Mouse (Mus musculus) stomach, embryonic 14.5 days (tissue): ENCODE measurements around the gene Syne1. TPM values are rescaled to one million over a fixed set of nuclear protein-coding genes. Genes with fewer than 3 reads are reported as not detected.

Source experiments
- ATAC-seq: fragments of 200-750 bp; cut with Nextera tagmentation; 2 replicates; pipeline ENCODE4 v1.8.0; 2017; ENCODE audit warnings: low read depth, moderate TSS enrichment; ENCODE audit not compliant: insufficient number of reproducible peaks, insufficient read depth, low FRiP score
- H3K27ac ChIP-seq: fragments of 300-500 bp; sonication (generic); 2 replicates; pipeline ENCODE4 v1.5.1; 2014; ENCODE audit warnings: mild to moderate bottlenecking, low read length, moderate library complexity, mixed read lengths
- H3K27me3 ChIP-seq: fragments of 300-500 bp; sonication (generic); 2 replicates; pipeline ENCODE4 v1.6.1; 2014; ENCODE audit warnings: low read length, control low read depth, mixed read lengths; ENCODE audit not compliant: control insufficient read depth, insufficient read depth
- H3K36me3 ChIP-seq: fragments of 300-500 bp; sonication (generic); 2 replicates; pipeline ENCODE4 v1.6.1; 2014; ENCODE audit warnings: mild to moderate bottlenecking, control low read depth, low read length, moderate library complexity, mixed read lengths; ENCODE audit not compliant: control insufficient read depth, insufficient read depth
- H3K4me1 ChIP-seq: fragments of 300-500 bp; sonication (generic); 2 replicates; pipeline ENCODE4 v1.6.1; 2014; ENCODE audit warnings: low read length, control low read depth, mixed read lengths; ENCODE audit not compliant: control insufficient read depth, insufficient read depth
- H3K4me2 ChIP-seq: fragments of 300-500 bp; sonication (generic); replicated peaks from 2 replicates; pipeline ENCODE4 v1.6.1; 2014; ENCODE audit warnings: low read depth, low read length, control low read depth
- H3K4me3 ChIP-seq: fragments of 300-500 bp; sonication (generic); 2 replicates; pipeline ENCODE4 v1.5.1; 2014; ENCODE audit warnings: low read depth, low read length, control low read depth
- H3K9ac ChIP-seq: fragments of 300-500 bp; sonication (generic); replicated peaks from 2 replicates; pipeline ENCODE4 v1.6.1; 2014; ENCODE audit warnings: low read depth, mild to moderate bottlenecking, control low read depth, low read length, moderate library complexity, mixed read lengths
- H3K9me3 ChIP-seq: fragments of 300-500 bp; sonication (generic); 2 replicates; pipeline ENCODE4 v1.6.1; 2016; ENCODE audit warnings: low read depth, low read length, control low read depth; ENCODE audit not compliant: control insufficient read depth
- WGBS: fragments of 180-500 bp; shearing (Covaris S2); extraction: QIAGEN DNeasy Blood & Tissue Kit; methylation state at CpG from one replicate; pipeline ENCODE4 v1.1.7; 2014; 5-methylcytosine and 5-hydroxymethylcytosine counted together
- polyA plus RNA-seq: library from polyadenylated mRNA; unstranded; fragments of >200 nt; fragmentation: Nextera tagmentation; extraction: Ambion mirVana; gene quantifications from 2 replicates; pipeline ENCODE4 v1.2.1, GENCODE M21; 2014

Gene Syne1
- polyA plus RNA-seq, 1 experiment from 2014 or later = 19.9 TPM

DNA sequence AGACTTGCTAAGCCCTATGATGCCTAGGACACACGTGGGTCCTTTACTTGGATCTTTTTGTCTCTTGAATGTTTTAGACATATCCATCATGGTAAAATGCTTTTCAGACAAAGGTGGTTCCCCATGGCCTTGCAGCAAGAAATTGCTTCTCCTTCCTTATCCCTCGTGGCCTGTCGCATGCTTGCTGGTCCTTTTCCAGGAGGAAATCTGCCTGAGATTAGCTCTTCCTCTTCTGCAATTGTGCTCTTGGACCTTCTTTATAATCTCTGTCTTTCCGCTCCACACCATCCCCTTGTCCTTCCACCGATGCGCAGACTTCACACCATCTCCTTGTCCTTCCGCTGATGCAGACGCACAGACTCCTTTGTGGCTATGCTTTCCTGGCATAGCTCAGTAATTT is 18.8 kb upstream of the Syne1 start:
- no peak overlapping the region for H3K9ac ChIP-seq
- 86% methylated on average over 8 of the region's 8 CpGs for WGBS
- no peak for ATAC-seq

DNA sequence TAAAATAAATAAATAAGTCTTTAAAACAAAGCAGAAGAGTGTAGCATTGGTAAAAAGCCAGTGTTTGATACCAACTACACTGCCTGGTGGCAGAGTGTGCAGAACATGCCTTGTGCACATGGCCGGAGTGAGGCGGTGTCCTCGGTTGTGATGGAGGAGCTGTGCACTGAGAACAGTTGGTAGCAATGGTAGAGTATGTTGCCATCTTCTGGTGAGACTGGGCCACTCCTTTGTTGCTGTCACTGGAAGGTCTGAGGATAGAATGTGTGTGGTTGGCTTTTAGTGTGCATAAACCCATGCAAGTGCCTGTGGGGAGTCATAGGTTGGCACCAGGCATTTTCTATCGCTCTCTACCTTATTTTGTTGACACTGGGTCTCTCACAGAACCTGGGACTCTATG is 17.7 kb upstream of the Syne1 start:
- no peaks in the 10 kb centered on the region for H3K9me3 ChIP-seq
- no peak overlapping the region for H3K27ac ChIP-seq
- no peak for ATAC-seq
- H3K36me3 ChIP-seq = no peaks in the 10 kb centered on the region
- no peak overlapping the region for H3K4me3 ChIP-seq
- no peaks in the 10 kb centered on the region for H3K4me1 ChIP-seq
- H3K9ac ChIP-seq = no peak overlapping the region
- H3K27me3 ChIP-seq = no peaks in the 10 kb centered on the region
- no peak overlapping the region for H3K4me2 ChIP-seq
- 85% methylated on average over 4 of the region's 4 CpGs for WGBS

More for the DNA sequence above, 18.8 kb upstream of the Syne1 start:
- Histone ChIP-seq H3K4me2 (no peak overlapping the region), H3K36me3 (no peaks in the 10 kb centered on the region), H3K4me1 (no peaks in the 10 kb centered on the region), H3K4me3 (no peak overlapping the region), H3K9me3 (no peaks in the 10 kb centered on the region), H3K27me3 (no peaks in the 10 kb centered on the region), H3K27ac (no peak overlapping the region)

GRCm38 (mm10) chr10:5561706-5562105 is 10.4 kb upstream of the Syne1 start:
- no peak overlapping the region for H3K9ac ChIP-seq
- no peaks in the 10 kb centered on the region for H3K9me3 ChIP-seq
- ATAC-seq = no peak
- H3K4me1 ChIP-seq = no peaks in the 10 kb centered on the region
- no peak overlapping the region for H3K4me3 ChIP-seq
- 86% methylated on average over 4 of the region's 4 CpGs for WGBS
- H3K27ac ChIP-seq = no peak overlapping the region
- no peak overlapping the region for H3K4me2 ChIP-seq
- H3K36me3 ChIP-seq = no peaks in the 10 kb centered on the region
- no peaks in the 10 kb centered on the region for H3K27me3 ChIP-seq

GRCm38 (mm10) chr10:5560526-5560925 is 9.2 kb upstream of the Syne1 start:
- H3K4me2 ChIP-seq = no peak overlapping the region
- no peak overlapping the region for H3K9ac ChIP-seq
- H3K27ac ChIP-seq = no peak overlapping the region
- WGBS = 70% methylated on average over 4 of the region's 4 CpGs
- no peaks in the 10 kb centered on the region for H3K27me3 ChIP-seq
- no peak overlapping the region for H3K4me3 ChIP-seq
- no peaks in the 10 kb centered on the region for H3K9me3 ChIP-seq
- ATAC-seq = no peak
- H3K4me1 ChIP-seq = no peaks in the 10 kb centered on the region
- H3K36me3 ChIP-seq = no peaks in the 10 kb centered on the region

DNA sequence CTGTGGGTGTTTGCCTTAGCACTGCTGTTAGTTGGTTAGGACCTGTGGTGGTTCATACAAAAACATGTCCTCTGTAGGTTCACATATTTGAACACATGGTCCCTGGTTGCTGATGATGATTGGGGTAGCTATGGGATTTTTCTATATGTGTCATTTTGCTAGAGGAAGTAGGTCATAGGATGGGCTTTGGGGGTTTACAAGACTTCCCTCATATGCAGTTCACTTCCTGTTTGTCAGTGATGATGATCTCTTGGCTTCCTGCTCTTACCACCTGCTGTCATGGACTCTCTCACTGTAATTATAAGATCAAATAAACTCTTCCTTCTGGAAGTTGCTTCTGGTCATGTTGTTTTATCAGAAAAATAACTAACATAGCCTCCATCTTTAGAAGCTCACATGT is 7.5 kb upstream of the Syne1 start:
- no peaks in the 10 kb centered on the region for H3K9me3 ChIP-seq
- no peak overlapping the region for H3K4me2 ChIP-seq
- ATAC-seq = no peak
- no peaks in the 10 kb centered on the region for H3K4me1 ChIP-seq
- H3K36me3 ChIP-seq = no peaks in the 10 kb centered on the region
- no peak overlapping the region for H3K9ac ChIP-seq
- H3K27ac ChIP-seq = no peak overlapping the region
- no peaks in the 10 kb centered on the region for H3K27me3 ChIP-seq
- H3K4me3 ChIP-seq = no peak overlapping the region

DNA sequence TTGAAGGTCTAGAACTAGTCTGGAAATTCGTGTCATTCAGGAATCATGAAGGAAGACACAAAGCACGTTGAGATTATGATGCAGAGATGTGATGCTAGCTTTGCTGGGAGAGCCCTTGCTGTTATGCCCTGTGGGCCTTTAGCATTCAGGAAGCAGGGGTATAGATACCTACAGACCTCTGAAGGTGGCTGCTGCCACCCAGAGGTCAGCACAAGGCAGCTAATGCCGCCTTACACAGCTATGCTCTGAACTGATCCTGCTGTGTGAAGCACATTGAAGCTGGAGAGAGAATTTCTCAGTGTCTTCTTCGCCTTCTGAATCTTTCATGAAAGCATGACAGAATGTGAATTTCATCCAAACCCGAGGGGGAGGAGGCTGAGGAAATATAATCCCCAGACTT is 3.7 kb upstream of the Syne1 start:
- Histone ChIP-seq H3K4me1 (0 out of 2 replicates have a peak, but pooled peaks cover 5% of the 10 kb centered on the region), H3K27ac (no peak overlapping the region), H3K36me3 (no peaks in the 10 kb centered on the region), H3K27me3 (no peaks in the 10 kb centered on the region), H3K9ac (no peak overlapping the region), H3K4me2 (no peak overlapping the region), H3K9me3 (no peaks in the 10 kb centered on the region), H3K4me3 (no peak overlapping the region)
- 0 out of 2 replicates have a peak, but pooled peaks have one; percentile 47 for ATAC-seq
- WGBS = 24% methylated on average over 5 of the region's 5 CpGs

DNA sequence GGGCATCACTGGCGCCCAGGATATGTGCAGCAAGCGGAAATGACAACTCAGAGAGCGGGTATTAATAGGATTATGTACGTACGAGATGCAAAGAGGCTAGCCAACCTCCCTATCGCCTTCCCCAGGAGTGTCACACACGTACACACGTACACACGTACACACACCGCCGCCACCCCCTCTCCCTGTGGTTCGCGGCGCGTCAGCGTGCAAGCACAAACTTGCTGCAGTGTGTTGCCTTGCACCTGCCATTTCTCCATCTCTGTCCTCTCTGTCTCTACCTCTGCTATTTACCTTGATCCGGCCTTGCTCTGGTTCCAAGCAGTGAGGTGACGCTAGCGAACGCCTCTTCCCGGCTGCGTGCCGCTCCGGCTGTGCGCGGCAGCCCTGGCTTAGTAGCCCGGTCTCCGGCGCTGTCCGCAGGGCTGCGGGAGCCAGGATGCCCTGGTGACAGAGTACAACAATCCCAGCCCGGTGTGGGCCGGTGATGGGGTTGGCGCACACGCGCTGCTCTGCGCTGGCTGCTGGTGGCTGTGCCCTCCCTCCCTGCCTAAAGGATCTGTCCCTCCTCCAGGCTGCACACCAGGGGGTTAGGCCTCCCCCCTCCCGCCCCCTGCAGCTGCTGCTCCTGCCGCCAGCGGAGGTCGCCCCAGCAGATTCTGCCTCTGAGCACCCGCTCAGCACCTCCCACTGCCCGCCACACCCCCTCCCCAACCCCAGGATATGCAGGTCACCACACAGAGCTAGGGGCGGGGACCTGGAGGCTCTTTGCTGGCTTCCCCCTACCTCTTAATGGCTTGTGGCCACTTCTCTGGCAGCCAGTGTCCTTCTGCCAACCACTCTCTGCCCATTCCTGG is 887 bp downstream of the Syne1 start:
- H3K9ac ChIP-seq = no peak overlapping the region
- peak overlapping the region; percentile 95 for H3K4me2 ChIP-seq
- no peaks in the 10 kb centered on the region for H3K36me3 ChIP-seq
- H3K9me3 ChIP-seq = no peaks in the 10 kb centered on the region
- 0 out of 2 replicates have a peak, but pooled peaks cover 5% of the 10 kb centered on the region for H3K4me1 ChIP-seq
- H3K4me3 ChIP-seq = peak overlapping the region; percentile 40
- peak; percentile 73 for ATAC-seq
- no peak overlapping the region for H3K27ac ChIP-seq
- no peaks in the 10 kb centered on the region for H3K27me3 ChIP-seq
- WGBS = under 1% methylated on average over 44 of the region's 44 CpGs

DNA sequence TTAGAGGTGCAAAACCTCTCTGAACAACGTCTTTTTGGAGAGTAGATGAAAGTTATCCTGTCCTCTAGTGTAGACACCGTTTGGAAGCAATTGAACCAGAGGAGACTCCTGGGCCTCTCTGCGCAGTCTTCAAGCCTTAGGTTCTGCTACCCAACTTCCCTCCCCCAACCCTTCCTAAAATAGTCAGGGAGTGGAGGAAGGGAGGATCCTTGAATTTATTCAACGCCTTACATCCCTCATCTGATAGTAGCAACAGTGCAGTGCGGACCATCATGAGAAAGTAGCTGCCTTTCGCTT is 1.5 kb downstream of the Syne1 start:
- peak; percentile 25; the same call in 1 of the 2 replicates for ATAC-seq
- Histone ChIP-seq H3K4me3 (peak overlapping the region; percentile 40), H3K27ac (no peak overlapping the region), H3K4me1 (0 out of 2 replicates have a peak, but pooled peaks cover 5% of the 10 kb centered on the region), H3K4me2 (peak overlapping the region; percentile 95), H3K9ac (no peak overlapping the region), H3K36me3 (no peaks in the 10 kb centered on the region), H3K9me3 (no peaks in the 10 kb centered on the region), H3K27me3 (no peaks in the 10 kb centered on the region)
- WGBS = 13% methylated on average over 6 of the region's 6 CpGs

DNA sequence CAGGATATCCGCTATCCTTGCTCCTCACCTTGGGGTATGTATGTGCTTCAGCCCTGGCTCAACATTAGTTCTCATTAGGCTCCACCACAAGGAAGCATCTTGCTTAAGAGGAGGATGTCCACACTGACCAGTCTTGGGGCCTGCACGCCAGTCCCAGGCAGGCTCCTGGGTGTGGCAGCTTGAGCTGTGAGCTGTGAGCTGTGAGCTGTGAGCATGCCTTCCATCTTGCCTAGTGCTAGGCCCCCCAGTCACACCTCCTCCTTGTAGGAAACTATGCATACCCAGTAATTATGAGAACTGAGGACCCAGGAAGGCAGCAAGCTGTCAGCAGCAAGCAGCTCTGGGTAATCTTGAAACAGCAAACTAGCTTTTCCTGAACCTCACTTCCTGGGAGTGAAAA is 2.6 kb downstream of the Syne1 start:
- no peak overlapping the region for H3K27ac ChIP-seq
- no peak overlapping the region for H3K4me2 ChIP-seq
- H3K27me3 ChIP-seq = no peaks in the 10 kb centered on the region
- WGBS = 85% methylated on average over 2 of the region's 2 CpGs
- ATAC-seq = no peak
- H3K9me3 ChIP-seq = no peaks in the 10 kb centered on the region
- H3K4me1 ChIP-seq = 0 out of 2 replicates have a peak, but pooled peaks cover 5% of the 10 kb centered on the region
- H3K36me3 ChIP-seq = no peaks in the 10 kb centered on the region
- no peak overlapping the region for H3K4me3 ChIP-seq
- H3K9ac ChIP-seq = no peak overlapping the region
